Mouse (Mus musculus): Measurements from ENCODE around the gene Entpd6.

The Entpd6 gene

GRCm38 (mm10) chr2:150748854-150749253 is at the start of gene Entpd6:
Entpd6 (plus strand) TSS chr2:150749042.
- peak; percentile 95 for DNase-seq (ENCODE audit: low spot score)

GRCm38 (mm10) chr2:150712167-150712674 is 36.6 kb upstream of the Entpd6 start:
- no peak for DNase-seq (ENCODE audit: low spot score)

GRCm38 (mm10) chr2:150735756-150736576 is 12.9 kb upstream of the Entpd6 start:
- DNase-seq (ENCODE audit: low spot score): no peak

- no peak for DNase-seq (ENCODE audit: low spot score)
These were observed 11.0 kb upstream of the Entpd6 start for GRCm38 (mm10) chr2:150737881-150738280.

- DNase-seq (ENCODE audit: low spot score): no peak
These were observed 8.5 kb upstream of the Entpd6 start for GRCm38 (mm10) chr2:150740145-150740841.

GRCm38 (mm10) chr2:150741405-150741804 is 7.4 kb upstream of the Entpd6 start:
- DNase-seq (ENCODE audit: low spot score): no peak

- no peak for DNase-seq (ENCODE audit: low spot score)
These were observed 3.8 kb upstream of the Entpd6 start for GRCm38 (mm10) chr2:150745016-150745415.

- no peak for DNase-seq (ENCODE audit: low spot score)
These were observed 441 bp downstream of the Entpd6 start for GRCm38 (mm10) chr2:150749283-150749682.

- DNase-seq (ENCODE audit: low spot score): no peak
These were observed 1.5 kb downstream of the Entpd6 start for GRCm38 (mm10) chr2:150750129-150750979.

GRCm38 (mm10) chr2:150755016-150755415 is 6.2 kb downstream of the Entpd6 start:
- no peak for DNase-seq (ENCODE audit: low spot score)

- no peak for DNase-seq (ENCODE audit: low spot score)
These were observed 12.6 kb downstream of the Entpd6 start for GRCm38 (mm10) chr2:150761476-150761875.

- no peak for DNase-seq (ENCODE audit: low spot score)
These were observed 16.8 kb downstream of the Entpd6 start for GRCm38 (mm10) chr2:150765619-150766018.

GRCm38 (mm10) chr2:150766083-150766862 is 17.4 kb downstream of the Entpd6 start:
- no peak for DNase-seq (ENCODE audit: low spot score)

- no peak for DNase-seq (ENCODE audit: low spot score)
These were observed 19.8 kb downstream of the Entpd6 start for GRCm38 (mm10) chr2:150768678-150769077.

- no peak for DNase-seq (ENCODE audit: low spot score)
These were observed 21.9 kb downstream of the Entpd6 start for GRCm38 (mm10) chr2:150770747-150771146.

- DNase-seq (ENCODE audit: low spot score): no peak
These were observed 22.3 kb downstream of the Entpd6 start for GRCm38 (mm10) chr2:150771169-150771568.

GRCm38 (mm10) chr2:150771996-150772395 is 23.2 kb downstream of the Entpd6 start:
- DNase-seq (ENCODE audit: low spot score): no peak

- DNase-seq (ENCODE audit: low spot score): no peak
These were observed 23.8 kb downstream of the Entpd6 start for GRCm38 (mm10) chr2:150772466-150773119.

- no peak for DNase-seq (ENCODE audit: low spot score)
These were observed 34.0 kb downstream of the Entpd6 start for GRCm38 (mm10) chr2:150782801-150783200.

- DNase-seq (ENCODE audit: low spot score): peak; percentile 82
These were observed 37.7 kb downstream of the Entpd6 start, which contains the start of gene Pygb for GRCm38 (mm10) chr2:150786251-150787180. Pygb (plus strand) TSS chr2:150786735.
